Mouse (Mus musculus): ENCODE results near the gene Magi2. TPM values are rescaled to one million over a fixed set of nuclear protein-coding genes. Genes with fewer than 3 reads are reported as not detected.

Magi2 gene
- polyA plus RNA-seq, 1 experiment, result 52.8 TPM

- no peak for TF ChIP-seq POLR2A (IDR thresholded peaks at IDR 0.05; ENCODE audit: extremely low read depth, insufficient read depth, low read length)
- TF ChIP-seq CTCF (IDR thresholded peaks at IDR 0.05; ENCODE audit: extremely low read depth, insufficient read depth, low read length), result no peak
- no peak overlapping the region for H3K4me3 ChIP-seq (ENCODE audit: insufficient read depth, low read length)
- H3K4me1 ChIP-seq (ENCODE audit: control insufficient read depth, insufficient read depth, low read length), result peaks cover 2% of the 10 kb centered on the region; the same call in 1 of the 2 replicates
- no peak overlapping the region for H3K27ac ChIP-seq (ENCODE audit: insufficient read depth, low read length)
These were observed 1231.1 kb downstream of the Magi2 start for GRCm38 (mm10) chr5:20457742-20458510.

GRCm38 (mm10) chr5:20461709-20462108, 1234.9 kb downstream of the Magi2 start:
- Histone ChIP-seq H3K27ac (ENCODE audit: insufficient read depth, low read length) (peak overlapping the region; percentile 87; the same call in 1 of the 2 replicates), H3K4me1 (ENCODE audit: control insufficient read depth, insufficient read depth, low read length) (peaks cover 3% of the 10 kb centered on the region), H3K4me3 (ENCODE audit: insufficient read depth, low read length) (no peak overlapping the region)
- no peak for TF ChIP-seq CTCF (IDR thresholded peaks at IDR 0.05; ENCODE audit: extremely low read depth, insufficient read depth, low read length)
- no peak for TF ChIP-seq POLR2A (IDR thresholded peaks at IDR 0.05; ENCODE audit: extremely low read depth, insufficient read depth, low read length)

GRCm38 (mm10) chr5:20462376-20462775, 1235.5 kb downstream of the Magi2 start:
- no peak overlapping the region for H3K4me3 ChIP-seq (ENCODE audit: insufficient read depth, low read length)
- TF ChIP-seq POLR2A (IDR thresholded peaks at IDR 0.05; ENCODE audit: extremely low read depth, insufficient read depth, low read length) (no peak), CTCF (IDR thresholded peaks at IDR 0.05; ENCODE audit: extremely low read depth, insufficient read depth, low read length) (no peak)
- H3K4me1 ChIP-seq (ENCODE audit: control insufficient read depth, insufficient read depth, low read length), result peaks cover 3% of the 10 kb centered on the region
- no peak overlapping the region for H3K27ac ChIP-seq (ENCODE audit: insufficient read depth, low read length)

GRCm38 (mm10) chr5:20469721-20470120, 1242.9 kb downstream of the Magi2 start:
- Histone ChIP-seq H3K27ac (ENCODE audit: insufficient read depth, low read length) (no peak overlapping the region), H3K4me3 (ENCODE audit: insufficient read depth, low read length) (no peak overlapping the region), H3K4me1 (ENCODE audit: control insufficient read depth, insufficient read depth, low read length) (peaks cover 2% of the 10 kb centered on the region; the same call in 1 of the 2 replicates)
- TF ChIP-seq POLR2A (IDR thresholded peaks at IDR 0.05; ENCODE audit: extremely low read depth, insufficient read depth, low read length) (no peak), CTCF (IDR thresholded peaks at IDR 0.05; ENCODE audit: extremely low read depth, insufficient read depth, low read length) (no peak)

- Histone ChIP-seq H3K4me3 (ENCODE audit: insufficient read depth, low read length) (no peak overlapping the region), H3K27ac (ENCODE audit: insufficient read depth, low read length) (no peak overlapping the region), H3K4me1 (ENCODE audit: control insufficient read depth, insufficient read depth, low read length) (no peaks in the 10 kb centered on the region)
- TF ChIP-seq POLR2A (IDR thresholded peaks at IDR 0.05; ENCODE audit: extremely low read depth, insufficient read depth, low read length) (no peak), CTCF (IDR thresholded peaks at IDR 0.05; ENCODE audit: extremely low read depth, insufficient read depth, low read length) (peak; percentile 40; the same call in 1 of the 2 replicates)
These were observed 1243.6 kb downstream of the Magi2 start for GRCm38 (mm10) chr5:20470466-20470865.

- TF ChIP-seq CTCF (IDR thresholded peaks at IDR 0.05; ENCODE audit: extremely low read depth, insufficient read depth, low read length), result no peak
- TF ChIP-seq POLR2A (IDR thresholded peaks at IDR 0.05; ENCODE audit: extremely low read depth, insufficient read depth, low read length), result no peak
- Histone ChIP-seq H3K4me3 (ENCODE audit: insufficient read depth, low read length) (no peak overlapping the region), H3K27ac (ENCODE audit: insufficient read depth, low read length) (no peak overlapping the region), H3K4me1 (ENCODE audit: control insufficient read depth, insufficient read depth, low read length) (peaks cover 3% of the 10 kb centered on the region; the same call in 1 of the 2 replicates)
These were observed 1257.7 kb downstream of the Magi2 start for GRCm38 (mm10) chr5:20484505-20484904.

- Histone ChIP-seq H3K4me1 (ENCODE audit: control insufficient read depth, insufficient read depth, low read length) (peaks cover 13% of the 10 kb centered on the region), H3K4me3 (ENCODE audit: insufficient read depth, low read length) (no peak overlapping the region), H3K27ac (ENCODE audit: insufficient read depth, low read length) (no peak overlapping the region; the same call in 1 of the 2 replicates)
- no peak for TF ChIP-seq POLR2A (IDR thresholded peaks at IDR 0.05; ENCODE audit: extremely low read depth, insufficient read depth, low read length)
- TF ChIP-seq CTCF (IDR thresholded peaks at IDR 0.05; ENCODE audit: extremely low read depth, insufficient read depth, low read length), result no peak
These were observed 1265.1 kb downstream of the Magi2 start for GRCm38 (mm10) chr5:20491911-20492310.

- no peak overlapping the region for H3K27ac ChIP-seq (ENCODE audit: insufficient read depth, low read length)
- H3K4me1 ChIP-seq (ENCODE audit: control insufficient read depth, insufficient read depth, low read length), result peaks cover 9% of the 10 kb centered on the region
- TF ChIP-seq CTCF (IDR thresholded peaks at IDR 0.05; ENCODE audit: extremely low read depth, insufficient read depth, low read length) (no peak), POLR2A (IDR thresholded peaks at IDR 0.05; ENCODE audit: extremely low read depth, insufficient read depth, low read length) (no peak)
- no peak overlapping the region for H3K4me3 ChIP-seq (ENCODE audit: insufficient read depth, low read length)
These were observed 1265.8 kb downstream of the Magi2 start for GRCm38 (mm10) chr5:20492679-20493078.

GRCm38 (mm10) chr5:20494010-20494409, 1267.2 kb downstream of the Magi2 start:
- peak overlapping the region; percentile 76 for H3K27ac ChIP-seq (ENCODE audit: insufficient read depth, low read length)
- peaks cover 9% of the 10 kb centered on the region for H3K4me1 ChIP-seq (ENCODE audit: control insufficient read depth, insufficient read depth, low read length)
- H3K4me3 ChIP-seq (ENCODE audit: insufficient read depth, low read length), result no peak overlapping the region
- TF ChIP-seq POLR2A (IDR thresholded peaks at IDR 0.05; ENCODE audit: extremely low read depth, insufficient read depth, low read length) (no peak), CTCF (IDR thresholded peaks at IDR 0.05; ENCODE audit: extremely low read depth, insufficient read depth, low read length) (no peak)

GRCm38 (mm10) chr5:20496924-20497323, 1270.1 kb downstream of the Magi2 start:
- Histone ChIP-seq H3K4me3 (ENCODE audit: insufficient read depth, low read length) (no peak overlapping the region), H3K27ac (ENCODE audit: insufficient read depth, low read length) (0 out of 2 replicates have a peak overlapping the region, but pooled peaks have one; percentile 53), H3K4me1 (ENCODE audit: control insufficient read depth, insufficient read depth, low read length) (peaks cover 7% of the 10 kb centered on the region)
- TF ChIP-seq CTCF (IDR thresholded peaks at IDR 0.05; ENCODE audit: extremely low read depth, insufficient read depth, low read length) (no peak), POLR2A (IDR thresholded peaks at IDR 0.05; ENCODE audit: extremely low read depth, insufficient read depth, low read length) (no peak)
